Mouse (Mus musculus) kidney, embryonic 16.5 days (tissue): ENCODE measurements at regions not wholly inside any gene's neighbourhood (a gene's known extent, or its start where the extent isn't known, plus 50 kb on each side); places are given as distances from the start of the nearest gene placed in this dataset.

Source experiments
- ATAC-seq: fragments of 200-750 bp; cut with Nextera tagmentation; 2 replicates; pipeline ENCODE4 v1.8.0; 2017; ENCODE audit warnings: moderate TSS enrichment; ENCODE audit not compliant: low FRiP score, low TSS enrichment
- H3K27ac ChIP-seq: fragments of 300-500 bp; sonication (generic); 2 replicates; pipeline ENCODE4 v1.5.1; 2014; ENCODE audit warnings: low read length
- H3K27me3 ChIP-seq: fragments of 300-500 bp; sonication (generic); 2 replicates; pipeline ENCODE4 v1.6.1; 2014; ENCODE audit warnings: low read length, control low read depth, mixed read lengths; ENCODE audit not compliant: insufficient read depth
- H3K36me3 ChIP-seq: fragments of 300-500 bp; sonication (generic); 2 replicates; pipeline ENCODE4 v1.6.1; 2014; ENCODE audit warnings: low read length, control low read depth, mixed read lengths; ENCODE audit not compliant: insufficient read depth
- H3K4me1 ChIP-seq: fragments of 300-500 bp; sonication (generic); 2 replicates; pipeline ENCODE4 v1.6.1; 2014; ENCODE audit warnings: low read length, control low read depth, mixed read lengths; ENCODE audit not compliant: insufficient read depth
- H3K4me2 ChIP-seq: fragments of 300-500 bp; sonication (generic); replicated peaks from 2 replicates; pipeline ENCODE4 v1.6.1; 2014; ENCODE audit warnings: low read depth, low read length
- H3K4me3 ChIP-seq: fragments of 300-500 bp; sonication (generic); 2 replicates; pipeline ENCODE4 v1.5.1; 2014; ENCODE audit warnings: mild to moderate bottlenecking, low read length
- H3K9ac ChIP-seq: fragments of 300-500 bp; sonication (generic); replicated peaks from 2 replicates; pipeline ENCODE4 v1.6.1; 2014; ENCODE audit warnings: low read length
- H3K9me3 ChIP-seq: fragments of 300-500 bp; sonication (generic); 2 replicates; pipeline ENCODE4 v1.6.1; 2016; ENCODE audit warnings: low read length, control low read depth
- WGBS: fragments of 180-500 bp; shearing (Covaris S2); extraction: QIAGEN DNeasy Blood & Tissue Kit; methylation state at CpG from one replicate; pipeline ENCODE4 v1.1.7; 2014; 5-methylcytosine and 5-hydroxymethylcytosine counted together

DNA sequence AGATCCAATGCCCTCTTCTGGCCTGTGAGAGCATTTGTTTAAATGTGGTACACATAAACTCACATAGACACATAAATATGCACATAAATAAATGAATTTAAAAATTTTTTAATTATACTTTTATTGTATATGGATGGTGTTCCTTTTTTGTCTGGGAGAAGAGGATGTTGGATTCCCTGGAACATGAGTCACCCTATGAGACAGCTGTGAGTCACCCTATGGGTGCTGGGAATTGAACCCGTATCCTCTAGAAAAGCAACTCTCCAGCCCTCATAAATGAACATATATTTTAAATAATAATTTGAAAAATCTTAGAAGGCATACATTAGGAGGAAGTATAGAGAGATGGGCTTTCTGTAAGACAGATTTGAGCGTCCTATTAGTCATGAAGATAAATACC, 76.1 kb upstream of the Dynlt3 start:
- Histone ChIP-seq H3K27ac (no peak overlapping the region), H3K9ac (no peak overlapping the region), H3K4me3 (no peak overlapping the region), H3K9me3 (no peaks in the 10 kb centered on the region), H3K4me1 (no peaks in the 10 kb centered on the region), H3K4me2 (no peak overlapping the region), H3K36me3 (no peaks in the 10 kb centered on the region), H3K27me3 (no peaks in the 10 kb centered on the region)
- 87% methylated on average over 2 of the region's 2 CpGs for WGBS
- ATAC-seq, result no peak

DNA sequence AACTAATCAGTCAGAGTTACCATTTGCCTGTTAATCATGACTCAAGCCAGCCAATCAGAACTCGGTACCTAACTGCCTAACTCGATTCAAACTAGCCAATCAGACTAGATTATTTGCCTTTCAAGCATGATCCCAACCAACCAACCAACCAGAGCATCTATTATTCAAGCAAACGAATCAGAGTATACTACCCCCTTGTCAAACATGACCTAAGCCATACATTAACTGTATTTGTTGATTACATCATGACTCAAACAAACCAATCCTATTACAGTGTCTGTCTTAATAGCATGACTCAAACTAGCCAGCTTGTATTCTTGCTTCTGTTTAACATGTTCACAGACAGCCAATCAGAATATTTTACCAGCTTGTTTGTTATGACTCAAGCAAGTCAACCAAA, 79.7 kb upstream of the Dynlt3 start:
- Histone ChIP-seq H3K4me3 (no peak overlapping the region), H3K27me3 (no peaks in the 10 kb centered on the region), H3K36me3 (no peaks in the 10 kb centered on the region), H3K27ac (no peak overlapping the region), H3K9me3 (no peaks in the 10 kb centered on the region), H3K4me2 (no peak overlapping the region), H3K4me1 (no peaks in the 10 kb centered on the region), H3K9ac (no peak overlapping the region)
- no peak for ATAC-seq
- WGBS, result 80% methylated on average over 3 of the region's 3 CpGs

DNA sequence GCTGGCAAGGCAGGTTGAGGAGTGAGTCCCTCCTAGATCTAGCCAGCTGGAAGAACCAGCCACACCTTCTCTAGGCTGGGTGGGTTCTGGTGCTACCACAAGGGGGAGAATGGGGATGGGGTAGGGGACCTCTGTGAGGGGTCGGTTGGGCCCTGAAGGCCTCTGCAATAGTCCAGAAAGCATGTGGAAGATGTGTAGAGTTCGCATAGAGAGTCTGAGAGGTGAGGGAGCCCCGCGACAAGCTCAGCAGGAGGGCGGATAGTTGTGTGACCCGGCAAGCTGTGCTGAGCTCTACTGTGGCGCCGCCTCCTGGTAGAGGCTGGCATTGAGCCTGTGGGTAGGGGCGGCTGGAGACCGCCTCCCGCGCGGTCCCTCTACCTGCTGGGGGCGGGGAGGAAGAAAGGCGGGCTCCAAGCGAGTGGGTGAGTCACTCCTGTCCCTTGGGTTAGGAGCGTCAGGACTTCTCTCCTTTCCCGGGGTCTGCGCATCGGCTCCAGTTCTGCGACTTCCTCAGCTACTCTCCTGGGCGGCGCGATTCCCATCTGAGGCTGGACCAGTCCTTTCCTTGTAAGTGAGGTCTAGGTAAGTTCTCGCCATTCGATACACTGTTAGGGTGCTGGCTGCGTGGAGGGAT, 84.6 kb upstream of the Dynlt3 start:
- no peak overlapping the region for H3K27ac ChIP-seq
- H3K9me3 ChIP-seq, result no peaks in the 10 kb centered on the region
- ATAC-seq, result peak; percentile 93
- peak overlapping the region; percentile 46 for H3K4me3 ChIP-seq
- H3K36me3 ChIP-seq, result no peaks in the 10 kb centered on the region
- H3K4me1 ChIP-seq, result no peaks in the 10 kb centered on the region
- 0 out of 2 replicates have a peak overlapping the region, but pooled peaks have one; percentile 22 for H3K9ac ChIP-seq
- H3K4me2 ChIP-seq, result peak overlapping the region; percentile 54
- 26% methylated on average over 27 of the region's 27 CpGs for WGBS
- no peaks in the 10 kb centered on the region for H3K27me3 ChIP-seq

DNA sequence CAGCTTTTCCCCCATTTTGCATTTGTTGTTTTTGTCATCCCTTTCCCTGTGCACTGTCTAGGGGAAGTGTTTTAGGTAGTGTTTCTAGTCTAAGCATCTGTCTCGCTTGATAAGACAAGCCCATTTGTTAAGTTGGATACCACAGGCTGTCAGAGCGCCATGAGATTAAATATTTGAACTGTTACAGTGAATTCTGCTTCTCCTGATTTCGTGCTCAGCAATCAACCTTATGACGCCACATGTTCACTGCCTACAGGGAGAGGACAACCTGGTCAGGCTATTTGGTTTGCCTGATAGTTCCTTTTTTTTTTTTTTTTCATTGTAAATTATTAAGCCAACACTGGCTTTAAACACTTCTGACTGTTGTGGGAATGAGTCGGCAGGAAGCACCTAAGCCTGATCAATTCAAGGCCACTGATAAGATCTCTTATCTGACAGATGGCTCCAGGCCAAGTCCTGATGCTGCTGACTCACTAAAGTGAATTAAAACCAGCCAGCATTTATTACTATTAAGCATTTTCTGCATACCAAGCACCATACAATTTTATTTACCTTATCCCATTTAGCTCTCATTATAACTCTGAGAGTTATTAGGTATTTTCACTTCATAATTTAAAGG, 90.3 kb upstream of the Dynlt3 start:
- H3K9me3 ChIP-seq, result no peaks in the 10 kb centered on the region
- ATAC-seq, result 0 out of 2 replicates have a peak, but pooled peaks have one; percentile 59
- H3K4me3 ChIP-seq, result no peak overlapping the region
- H3K4me1 ChIP-seq, result no peaks in the 10 kb centered on the region
- no peak overlapping the region for H3K27ac ChIP-seq
- H3K36me3 ChIP-seq, result no peaks in the 10 kb centered on the region
- 48% methylated on average over 5 of the region's 5 CpGs for WGBS
- H3K27me3 ChIP-seq, result no peaks in the 10 kb centered on the region
- H3K4me2 ChIP-seq, result no peak overlapping the region
- H3K9ac ChIP-seq, result no peak overlapping the region

DNA sequence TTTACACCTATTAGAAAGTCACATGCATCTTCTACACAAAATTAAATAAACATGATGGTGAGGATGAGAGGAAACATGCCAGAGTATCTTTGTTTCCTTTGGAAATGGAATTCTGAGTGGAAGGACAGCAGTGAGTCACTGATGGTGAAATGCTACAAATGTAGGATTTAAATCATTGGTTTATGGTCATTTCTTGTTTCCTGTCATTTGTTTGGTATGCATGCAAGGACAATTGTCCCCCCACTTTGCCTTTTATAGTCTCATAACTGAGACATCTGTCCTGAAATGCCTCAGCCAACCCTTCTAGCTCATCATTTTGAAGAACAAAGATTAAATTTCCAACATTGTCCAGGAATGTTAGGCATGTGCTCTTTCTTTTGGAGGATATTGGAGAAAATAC, 77.2 kb upstream of the Hypm start:
- no peaks in the 10 kb centered on the region for H3K36me3 ChIP-seq
- H3K9me3 ChIP-seq, result no peaks in the 10 kb centered on the region
- H3K4me1 ChIP-seq, result no peaks in the 10 kb centered on the region
- no peak for ATAC-seq
- no peak overlapping the region for H3K27ac ChIP-seq
- no peak overlapping the region for H3K4me3 ChIP-seq
- H3K9ac ChIP-seq, result no peak overlapping the region
- no peaks in the 10 kb centered on the region for H3K27me3 ChIP-seq
- H3K4me2 ChIP-seq, result no peak overlapping the region

DNA sequence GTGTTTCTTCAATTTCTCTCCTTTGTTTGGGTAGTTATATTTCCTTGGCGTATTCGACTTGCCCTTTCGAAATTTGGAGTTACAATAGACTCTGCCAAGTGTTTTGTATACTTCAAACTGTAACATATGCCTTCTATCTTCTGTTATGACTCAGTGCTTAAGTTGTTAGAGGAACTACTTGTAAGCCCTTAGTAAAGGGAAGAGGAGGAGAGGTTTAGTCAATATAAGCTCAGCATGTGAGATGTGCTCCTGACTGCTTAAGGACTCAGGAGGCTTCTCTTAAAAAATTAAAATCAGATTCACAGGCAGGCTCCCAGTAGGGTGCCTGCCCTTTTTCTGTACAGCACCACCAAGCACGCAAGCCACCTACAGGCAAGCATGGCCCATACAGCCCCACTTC, 69.2 kb upstream of the Hypm start:
- H3K9ac ChIP-seq, result no peak overlapping the region
- no peak overlapping the region for H3K4me3 ChIP-seq
- H3K27ac ChIP-seq, result no peak overlapping the region
- 86% methylated on average over 4 of the region's 4 CpGs for WGBS
- ATAC-seq, result no peak
- H3K27me3 ChIP-seq, result no peaks in the 10 kb centered on the region
- no peaks in the 10 kb centered on the region for H3K4me1 ChIP-seq
- no peaks in the 10 kb centered on the region for H3K9me3 ChIP-seq
- no peak overlapping the region for H3K4me2 ChIP-seq
- H3K36me3 ChIP-seq, result no peaks in the 10 kb centered on the region

DNA sequence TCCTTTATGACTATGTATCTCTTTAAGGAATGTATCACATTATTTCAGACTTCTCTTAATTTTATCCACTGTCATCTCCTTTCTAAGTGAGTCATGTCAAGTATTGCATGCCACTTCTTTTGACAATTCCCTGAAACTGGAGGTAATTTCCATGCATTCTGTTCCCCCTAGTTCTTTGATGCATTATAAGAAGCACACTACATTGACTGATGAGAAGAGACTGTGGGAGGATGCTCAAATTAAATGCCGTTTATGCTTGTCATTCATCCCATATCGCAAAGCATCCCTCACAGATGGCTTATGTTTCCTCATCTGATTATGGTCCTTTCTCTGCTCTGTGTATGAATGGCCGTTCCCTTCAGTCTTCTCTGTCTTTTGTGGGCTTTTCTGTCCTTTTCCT, 57.2 kb upstream of the Hypm start:
- Histone ChIP-seq H3K4me3 (no peak overlapping the region), H3K27me3 (no peaks in the 10 kb centered on the region), H3K9me3 (no peaks in the 10 kb centered on the region), H3K4me2 (no peak overlapping the region), H3K9ac (no peak overlapping the region), H3K4me1 (no peaks in the 10 kb centered on the region), H3K36me3 (no peaks in the 10 kb centered on the region), H3K27ac (no peak overlapping the region)
- WGBS, result 73% methylated on average over 3 of the region's 3 CpGs
- ATAC-seq, result no peak
